Mouse (Mus musculus): ENCODE data around the gene Lrrc63.

- TF ChIP-seq CTCF (IDR thresholded peaks at IDR 0.05; ENCODE audit: extremely low read depth, insufficient read depth, insufficient read length, insufficient replicate concordance) = no peak
- no peak for TF ChIP-seq POLR2A (IDR thresholded peaks at IDR 0.05; ENCODE audit: low read depth, low read length)
Observed at GRCm38 (mm10) chr14:75056861-75057431, 73.7 kb downstream of the Lrrc63 start.
